Mouse (Mus musculus) MEL-GATA-1-ER (cell line): ENCODE results near the gene Klhl10.

Experiments
- DNase-seq: peaks from one replicate; pipeline ENCODE4 v3.0.0-alpha.2; 2012; ENCODE audit warnings: low read depth; ENCODE audit errors: extremely low read depth

Klhl10 gene

DNA sequence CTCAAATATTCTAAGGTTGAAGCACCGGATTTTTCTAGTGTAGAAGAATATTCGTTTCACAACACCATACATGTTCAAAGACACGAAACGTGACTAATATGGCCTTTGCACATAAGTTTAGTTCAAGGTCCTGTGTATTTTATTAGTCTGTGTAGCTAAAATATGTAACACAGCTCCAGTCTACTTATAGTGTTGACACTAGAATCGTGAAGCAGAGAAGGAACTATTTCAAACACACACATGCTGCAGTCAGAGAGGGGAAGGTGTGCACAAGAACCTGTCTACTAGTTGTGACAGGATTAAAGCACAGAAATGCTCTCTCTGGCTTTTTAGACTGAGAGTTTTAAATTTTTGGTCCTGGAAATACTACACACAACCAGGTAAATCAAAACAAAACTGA lies 16.0 kb downstream of the Klhl10 start:
- DNase-seq, result no peak

DNA sequence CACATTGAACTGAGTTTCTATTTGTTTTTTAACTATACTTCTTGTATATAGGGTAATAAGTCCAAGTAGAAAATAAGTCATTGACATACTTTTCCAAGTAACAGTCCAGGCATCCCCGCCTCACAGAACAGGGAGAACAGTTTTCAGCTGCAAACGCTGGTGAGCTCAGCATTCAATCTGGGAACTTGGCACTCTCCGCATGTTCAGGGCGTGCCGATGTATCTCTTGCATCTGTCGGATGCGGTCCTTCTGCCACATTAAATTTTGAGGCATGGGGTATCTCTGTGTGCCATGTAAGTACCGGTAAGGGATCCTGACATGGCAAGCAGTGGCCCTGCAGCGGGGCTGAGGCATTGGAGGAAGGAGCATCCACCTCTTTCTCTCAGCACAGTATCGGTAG lies 21.0 kb downstream of the Klhl10 start:
- no peak for DNase-seq

DNA sequence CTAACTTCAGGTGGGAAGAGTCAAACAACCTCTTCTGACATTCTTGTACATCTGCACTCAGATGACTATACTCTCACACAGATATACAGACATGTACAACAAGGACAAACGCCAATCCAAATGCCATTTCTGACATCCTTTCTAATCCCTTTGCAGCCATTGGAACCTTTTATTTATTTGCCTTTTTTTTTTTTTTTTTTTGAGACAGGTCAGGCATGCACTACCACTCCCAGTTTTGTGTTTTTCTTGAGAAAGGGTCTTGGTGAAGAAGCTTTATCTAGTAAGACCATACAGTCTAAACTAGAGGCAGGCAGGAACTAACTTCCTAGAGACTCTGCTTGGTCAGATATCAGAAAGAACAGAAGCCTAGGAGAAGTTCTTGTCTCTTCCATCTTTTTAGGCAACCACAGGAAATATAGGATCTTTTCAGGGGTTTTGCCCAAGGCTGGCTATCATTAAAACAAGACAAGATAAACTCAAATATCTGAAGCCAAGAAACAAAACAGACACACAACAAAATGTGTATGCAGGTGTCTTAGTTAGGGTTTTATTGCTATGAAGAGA lies 23.6 kb downstream of the Klhl10 start:
- DNase-seq, result peak; percentile 83

DNA sequence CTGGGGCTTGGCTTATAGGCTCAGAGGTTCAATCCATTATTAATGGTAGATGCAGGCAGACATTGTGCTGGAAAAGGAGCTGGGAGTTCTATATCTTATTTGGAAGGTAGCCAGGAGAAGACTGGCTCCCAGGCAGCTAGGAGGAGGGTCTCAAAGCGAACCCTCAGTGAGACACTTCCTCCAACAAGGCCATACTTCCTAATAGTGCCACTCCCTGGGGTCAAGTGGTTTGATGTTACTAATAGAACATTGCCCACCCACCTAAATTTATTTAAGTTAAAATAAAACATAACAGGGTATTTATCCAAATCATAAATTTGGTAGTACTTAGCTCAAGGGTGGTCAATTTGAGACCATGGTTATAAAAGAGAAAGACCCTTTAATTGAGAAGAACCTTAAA lies 24.1 kb downstream of the Klhl10 start:
- no peak for DNase-seq

DNA sequence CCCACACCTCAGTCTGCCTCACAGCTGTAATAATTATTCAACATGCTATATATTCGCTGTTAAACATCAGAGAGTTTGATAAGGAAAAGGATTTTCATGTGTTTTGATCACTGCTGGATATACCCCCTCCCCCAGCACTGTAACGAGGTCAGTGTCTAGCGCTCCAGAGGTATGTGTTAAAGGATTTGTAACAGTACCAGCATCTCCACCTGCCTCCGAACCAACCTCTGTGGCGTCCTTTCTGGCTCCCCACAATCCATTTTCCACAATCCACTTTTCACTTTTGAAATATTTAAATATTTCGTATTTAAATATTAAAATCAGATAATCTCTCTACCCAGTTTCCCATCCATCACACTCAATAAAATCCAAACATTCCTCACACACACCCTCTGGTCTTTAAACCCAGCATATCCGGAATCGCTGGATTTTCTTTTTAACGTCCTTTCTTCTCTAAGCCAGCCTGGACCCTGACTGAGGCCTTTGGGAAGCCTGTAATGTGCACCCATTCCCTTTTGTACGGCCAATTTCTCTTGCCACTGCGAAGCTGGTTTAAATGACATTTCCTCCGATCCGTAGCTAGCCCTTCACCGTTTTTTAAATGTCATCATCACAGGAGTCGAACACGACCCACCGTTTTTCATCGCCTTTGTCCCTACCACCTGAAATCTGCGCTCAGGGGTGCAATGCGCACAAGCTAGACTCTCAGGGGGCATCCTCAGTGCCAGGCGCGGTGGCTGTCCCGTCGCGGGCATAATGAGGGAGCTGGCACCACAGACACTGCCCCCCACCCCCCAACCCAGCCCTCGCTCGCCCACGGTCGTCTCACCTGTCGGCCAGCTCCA lies 29.9 kb downstream of the Klhl10 start:
- no peak for DNase-seq

DNA sequence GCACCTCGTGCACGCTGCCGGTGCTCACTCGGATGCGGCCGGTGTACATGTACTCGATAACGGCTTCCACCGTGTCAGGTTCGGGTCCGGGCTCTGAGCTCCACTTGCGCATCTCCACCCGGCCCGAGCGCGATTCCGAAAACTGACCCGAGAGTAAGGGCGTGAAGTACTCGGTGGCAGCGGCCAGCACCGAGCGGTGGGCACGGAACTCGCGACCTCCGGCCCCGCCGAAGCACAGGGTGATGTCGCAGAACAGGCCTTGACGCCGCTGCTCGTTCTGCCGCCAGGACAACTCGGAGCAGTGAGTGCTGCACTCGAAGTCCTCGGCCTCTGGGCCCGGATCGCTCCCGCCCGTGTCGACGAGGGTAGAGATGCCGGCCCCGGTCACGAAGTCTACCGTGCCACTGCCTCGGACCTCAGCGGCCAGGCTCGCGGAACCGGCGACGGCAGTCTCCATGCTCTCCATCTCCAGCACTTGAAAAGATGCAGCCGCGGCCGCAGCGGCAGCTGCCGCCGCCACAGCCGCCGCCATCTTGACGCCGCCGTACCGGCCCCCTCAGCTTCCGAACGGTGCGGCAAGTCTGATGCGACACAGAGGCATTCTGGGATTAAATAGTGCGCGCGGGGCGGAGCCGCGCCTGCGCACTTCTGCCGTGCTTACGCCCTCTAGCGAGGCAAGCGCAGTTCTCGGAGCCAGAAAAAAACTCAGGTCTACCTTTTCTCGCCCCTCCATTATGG lies 30.6 kb downstream of the Klhl10 start, which contains the start of gene Klhl11:
Gene Klhl11 (minus strand): TSS at position 545 of the 738 bp plus-strand sequence.
- DNase-seq, result peak; percentile 84

DNA sequence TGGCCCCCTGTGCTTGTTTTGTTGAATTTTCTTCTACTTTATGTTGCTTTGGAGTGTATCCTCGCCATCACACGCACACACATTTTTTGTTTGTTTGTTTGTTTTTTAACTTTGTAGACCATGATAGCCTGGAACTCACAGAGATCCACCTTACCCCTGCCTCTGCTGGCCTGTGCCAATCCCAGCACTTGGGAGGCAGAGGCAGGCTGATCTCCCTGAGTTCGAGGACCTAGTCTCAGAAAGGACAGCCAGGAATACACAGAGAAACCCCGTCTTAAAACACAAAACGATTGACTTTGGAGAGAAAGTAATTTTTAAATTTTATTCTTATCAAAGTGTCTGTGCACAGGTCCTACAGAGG lies 31.2 kb downstream of the Klhl10 start:
- no peak for DNase-seq

DNA sequence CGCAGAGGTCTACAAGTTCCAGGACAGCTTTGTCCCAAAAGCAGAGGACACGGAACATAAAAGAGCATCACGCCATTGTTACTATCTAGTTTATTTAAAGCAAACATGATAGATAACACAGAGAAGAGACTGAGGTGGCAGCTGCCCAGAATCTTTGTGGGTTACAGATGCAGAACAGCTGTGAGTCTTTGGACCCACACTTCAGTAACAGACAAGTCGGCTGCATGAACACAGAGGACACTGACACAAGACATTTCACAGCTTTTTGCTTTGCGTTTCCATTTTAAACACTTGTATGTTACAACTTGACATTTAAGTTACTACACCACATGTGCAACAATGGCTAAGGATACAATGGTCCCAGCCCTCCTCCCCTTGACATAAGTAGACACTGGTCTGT lies 34.6 kb downstream of the Klhl10 start:
- DNase-seq, result no peak

DNA sequence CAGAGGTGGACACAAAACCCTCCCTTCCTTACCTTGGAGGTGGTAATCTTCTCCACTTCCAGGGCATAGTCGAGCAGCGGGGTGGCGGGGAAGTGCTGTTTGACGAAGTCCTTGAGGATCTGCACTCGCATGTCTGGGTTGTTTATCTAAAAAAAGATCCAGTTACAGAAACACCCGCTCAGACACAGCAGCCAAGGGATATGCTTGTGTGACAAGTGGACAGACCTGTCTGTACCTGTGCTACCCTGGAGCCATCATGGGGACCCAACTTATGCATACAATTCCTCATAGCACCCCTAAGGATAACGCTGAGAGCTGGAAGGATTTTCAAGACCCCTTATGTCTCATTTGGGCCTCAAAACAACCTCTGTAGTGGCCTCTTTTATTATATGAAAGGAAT lies 37.4 kb downstream of the Klhl10 start:
- DNase-seq, result no peak

DNA sequence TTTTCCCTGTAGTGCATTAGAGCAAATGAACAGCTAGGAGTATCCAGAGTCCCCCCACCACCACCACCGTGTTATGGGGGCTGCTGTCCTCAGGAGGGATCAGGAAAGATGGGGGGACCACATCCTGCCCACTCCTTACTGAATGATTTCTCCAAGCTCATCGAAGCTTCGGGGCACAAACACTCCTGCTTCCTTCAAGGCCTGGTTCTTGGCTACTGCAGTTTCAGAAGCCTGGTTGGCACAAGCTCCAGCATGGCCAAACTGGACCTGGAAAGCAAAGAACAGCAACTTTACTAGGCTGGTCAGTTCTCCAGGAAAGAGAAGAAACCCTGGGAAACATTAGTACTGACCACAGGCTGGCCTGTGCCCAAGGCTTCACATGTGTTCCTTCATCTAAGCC lies 42.7 kb downstream of the Klhl10 start:
- no peak for DNase-seq

DNA sequence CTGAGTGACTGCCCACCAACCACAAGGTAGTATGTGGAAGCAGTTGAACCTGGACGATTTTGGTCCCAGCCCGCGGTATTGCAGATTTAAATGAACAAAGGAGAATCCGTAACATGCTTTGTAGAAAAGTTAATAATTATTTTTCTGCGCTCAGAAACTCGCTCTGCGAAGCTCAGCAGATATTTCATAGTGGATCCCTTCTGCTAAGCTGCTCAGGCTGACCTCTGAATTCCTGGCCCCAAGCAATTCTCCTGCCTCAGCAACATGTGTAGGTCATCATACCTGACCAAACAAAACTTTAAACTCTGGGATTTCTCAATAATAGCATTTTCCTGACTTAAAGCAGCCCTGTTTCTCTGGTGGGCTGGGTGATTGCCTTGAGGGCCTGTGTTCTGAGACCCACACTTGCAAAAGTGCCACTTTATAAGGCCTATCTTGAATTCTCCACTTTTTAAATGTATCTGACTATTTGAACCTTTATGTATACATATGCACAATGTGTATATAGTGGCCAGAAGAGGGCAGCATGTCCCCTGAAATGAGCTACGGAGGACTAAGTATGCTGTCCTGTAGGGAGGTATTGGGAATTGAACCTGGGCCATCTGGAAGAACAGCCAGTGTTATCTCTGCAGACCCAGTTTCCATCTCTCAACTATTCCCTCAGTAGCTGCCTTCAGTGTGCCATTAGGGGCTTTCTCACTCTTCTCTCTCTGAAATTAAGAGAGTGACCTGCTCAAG lies 44.3 kb downstream of the Klhl10 start:
- peak; percentile 33 for DNase-seq

DNA sequence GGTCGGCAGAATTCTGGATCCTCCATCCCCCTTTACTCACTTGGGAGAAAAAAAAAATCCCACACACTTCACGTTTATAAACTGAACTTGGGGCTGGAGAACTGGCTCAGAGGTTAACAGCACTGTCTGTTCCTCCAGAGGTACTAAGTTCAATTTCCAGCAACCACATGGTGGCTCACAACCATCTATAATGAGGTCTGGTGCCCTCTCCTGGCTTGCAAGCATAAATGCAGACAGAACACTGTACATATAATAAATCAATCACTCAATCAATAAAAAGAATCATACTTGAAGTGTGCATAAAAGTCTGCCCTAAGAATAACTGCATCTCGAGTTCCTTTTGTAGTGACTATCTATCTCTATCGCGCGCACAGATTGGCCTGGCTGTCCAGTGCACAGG lies 49.2 kb downstream of the Klhl10 start:
- no peak for DNase-seq

DNA sequence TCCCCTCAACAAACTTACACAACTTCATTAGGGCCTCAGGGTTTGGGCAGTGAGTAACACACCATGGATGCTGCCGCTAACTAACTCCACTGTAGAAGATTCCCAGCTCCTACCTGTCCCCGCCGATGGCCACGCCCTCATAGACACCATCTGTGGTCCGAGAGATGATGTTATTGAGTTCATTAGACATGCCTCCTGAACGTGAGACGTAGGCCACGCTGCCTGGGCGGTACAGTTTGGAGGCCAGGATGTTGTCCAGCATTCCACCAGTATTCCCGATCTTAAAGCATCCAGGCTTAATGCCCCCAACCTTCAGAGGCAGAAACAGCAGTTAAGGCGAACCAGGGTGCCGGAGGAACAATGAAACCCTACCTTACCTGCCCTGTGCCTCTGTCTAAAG lies 52.1 kb downstream of the Klhl10 start:
- no peak for DNase-seq

DNA sequence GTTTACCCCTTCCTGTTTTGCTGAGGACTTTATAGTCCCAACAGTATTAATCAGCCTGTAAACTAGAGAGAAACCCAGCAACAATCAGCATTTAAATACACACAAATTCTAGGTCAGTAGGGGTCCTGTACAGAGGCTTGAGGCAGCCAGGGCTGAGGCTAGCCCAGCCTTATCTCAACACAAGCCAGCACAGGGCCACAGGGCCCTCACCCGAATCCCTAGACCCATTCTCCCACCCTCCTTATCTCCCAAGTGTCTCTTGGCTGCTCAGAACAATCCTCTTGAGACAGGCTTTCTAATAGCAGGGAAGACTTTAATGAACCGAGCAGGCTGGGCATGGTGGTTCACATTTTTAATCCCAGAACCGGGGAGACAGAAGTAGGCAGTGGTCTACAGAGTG lies 58.5 kb downstream of the Klhl10 start:
- DNase-seq, result no peak

DNA sequence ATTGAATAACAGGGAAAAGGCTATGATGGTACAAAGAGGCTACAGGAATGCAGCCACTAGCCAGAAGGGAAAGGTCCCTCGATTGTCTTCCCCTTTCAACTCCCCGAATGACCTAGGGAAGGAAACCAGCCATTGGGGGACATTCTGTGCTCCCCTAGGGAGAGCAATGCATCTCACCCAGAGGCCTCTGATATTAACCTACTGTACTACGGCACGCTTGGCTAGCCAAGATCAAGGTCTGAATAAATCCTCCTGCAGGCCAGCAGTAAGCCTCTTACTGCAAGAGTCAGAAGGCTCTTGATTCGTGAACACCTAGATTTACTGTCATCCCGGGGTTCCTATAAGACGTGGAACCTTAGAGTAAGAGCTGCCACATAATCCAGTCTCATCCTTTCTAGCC lies 58.9 kb downstream of the Klhl10 start:
- DNase-seq, result no peak

DNA sequence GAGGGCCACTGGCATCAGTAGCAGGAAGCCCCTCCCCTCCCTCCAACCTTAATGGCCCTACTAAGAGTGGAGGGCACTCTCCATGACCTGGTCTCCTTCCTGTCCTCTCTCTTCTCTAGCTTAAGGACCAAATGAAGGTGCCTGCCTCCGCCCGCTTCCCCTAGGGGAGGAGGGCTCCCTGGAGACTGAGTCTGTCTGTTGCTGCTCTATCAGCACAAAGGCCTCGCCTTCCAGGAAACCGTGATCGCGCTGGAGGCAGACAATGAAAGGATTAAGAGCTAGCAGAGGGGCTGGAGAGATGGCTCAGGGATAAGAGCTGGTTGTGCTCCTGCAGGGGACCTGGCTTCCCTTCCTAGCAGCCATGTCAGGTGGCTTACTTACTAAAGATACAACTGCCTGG lies 59.6 kb downstream of the Klhl10 start:
- no peak for DNase-seq

DNA sequence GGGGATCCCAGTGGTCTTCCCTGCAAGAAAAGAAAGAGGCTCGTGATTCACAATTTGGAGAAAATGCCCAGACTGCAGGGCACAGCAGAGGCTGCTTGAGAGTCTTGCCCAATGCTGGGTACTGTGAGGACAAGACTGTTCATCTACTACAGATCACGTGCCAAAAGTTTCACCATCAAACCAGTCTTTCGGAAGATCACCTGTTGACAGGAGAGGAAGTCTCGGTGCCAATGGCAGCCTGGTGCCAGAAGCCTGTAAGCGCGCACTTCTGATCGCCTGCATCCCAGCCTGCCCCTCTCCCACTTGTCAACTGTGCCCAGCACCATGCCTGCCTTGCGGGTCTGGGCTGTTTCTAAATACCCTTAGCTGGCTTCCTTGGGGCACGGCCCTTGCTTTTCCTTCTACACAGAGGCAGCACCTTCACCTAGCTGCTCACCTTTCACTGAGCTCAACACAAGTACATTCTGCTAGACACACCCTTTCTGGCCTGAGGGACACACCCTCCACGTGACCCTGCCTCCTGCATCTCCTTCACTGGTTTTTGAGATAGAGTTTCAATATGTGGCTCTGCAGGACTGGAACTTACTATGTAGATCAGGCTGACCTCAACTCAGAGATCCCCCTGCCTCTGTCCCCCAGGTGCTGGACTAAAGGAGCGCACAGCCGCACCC lies 63.4 kb downstream of the Klhl10 start:
- DNase-seq, result no peak

DNA sequence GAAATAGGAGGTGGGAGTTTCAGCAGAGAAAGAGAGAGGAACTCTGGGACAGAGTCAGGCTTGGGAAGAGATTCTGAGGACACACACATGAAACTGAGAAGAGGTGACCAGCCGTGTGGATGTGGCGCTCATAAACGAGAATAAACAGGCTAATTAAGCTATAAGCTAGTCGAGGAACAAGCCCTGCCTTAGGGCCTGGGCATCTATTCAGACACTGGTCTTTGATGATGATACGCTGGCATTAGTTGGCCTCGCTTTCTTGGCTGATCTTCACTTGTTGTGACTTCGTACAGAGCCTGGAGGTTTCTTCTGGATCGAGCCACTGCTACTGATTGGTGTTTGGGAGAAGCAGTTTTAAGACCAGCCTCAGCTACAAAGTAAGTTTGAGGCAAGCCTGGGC lies 64.3 kb downstream of the Klhl10 start:
- no peak for DNase-seq
